Mouse (Mus musculus): ENCODE measurements at regions not wholly inside any gene's neighbourhood (a gene's known extent, or its start where the extent isn't known, plus 50 kb on each side); places are given as distances from the start of the nearest gene placed in this dataset.

DNA sequence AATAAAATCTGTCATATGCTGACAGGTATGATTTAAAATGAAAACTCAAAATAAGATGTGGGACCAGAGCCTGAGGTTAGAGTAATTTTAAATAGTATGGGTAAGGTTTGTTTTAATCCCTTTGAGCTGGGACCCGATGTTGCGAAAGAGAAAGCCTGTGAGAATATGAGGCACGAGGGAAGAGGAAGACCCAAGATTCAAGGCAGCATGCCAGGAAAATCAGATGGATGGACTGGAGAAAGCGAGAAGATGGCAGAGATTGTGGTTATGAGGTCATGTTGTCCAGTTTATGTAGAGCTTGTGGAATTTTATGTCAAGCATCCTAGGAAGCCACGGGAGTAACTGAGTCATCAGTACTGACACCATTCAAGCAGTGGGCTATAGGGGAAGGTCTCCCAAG is 377.2 kb upstream of the Jag1 start:
- no peaks in the 10 kb centered on the region for H3K9me3 ChIP-seq (replicated peaks)
- no peak overlapping the region for H3K27ac ChIP-seq (replicated peaks)
- 85% methylated on average over 5 of the region's 5 CpGs for WGBS
- H3K4me1 ChIP-seq, result no peaks in the 10 kb centered on the region
- DNase-seq (ENCODE audit: low spot score), result no peak
- H3K4me3 ChIP-seq, result no peak overlapping the region
- H3K36me3 ChIP-seq, result no peaks in the 10 kb centered on the region
- no peaks in the 10 kb centered on the region for H3K27me3 ChIP-seq (ENCODE audit: low read depth, poor library complexity, severe bottlenecking)

DNA sequence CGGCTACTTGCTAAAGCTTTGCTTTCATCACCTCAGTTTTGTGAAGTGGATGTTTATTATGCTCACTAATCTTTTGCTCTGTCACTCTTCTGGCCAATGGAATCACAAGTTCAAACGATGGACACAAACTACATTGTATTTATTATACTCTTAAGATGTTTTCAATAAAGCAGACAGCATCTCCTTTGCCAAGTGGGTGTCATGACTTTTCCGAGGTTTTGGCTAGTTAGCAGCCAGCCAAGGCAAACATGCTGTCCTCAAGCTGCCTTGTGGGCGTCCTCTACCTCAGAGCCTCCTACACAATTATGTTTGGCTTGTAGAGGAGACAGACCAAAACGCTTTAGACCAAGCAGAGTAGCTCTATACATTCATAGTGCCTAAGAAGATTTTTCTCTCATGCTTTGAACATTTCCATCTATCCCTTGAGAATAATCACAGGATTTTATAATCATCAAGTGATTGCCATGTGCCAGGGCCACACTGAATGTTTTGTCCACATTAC is 372.8 kb upstream of the Jag1 start:
- DNase-seq (ENCODE audit: low spot score), result no peak

DNA sequence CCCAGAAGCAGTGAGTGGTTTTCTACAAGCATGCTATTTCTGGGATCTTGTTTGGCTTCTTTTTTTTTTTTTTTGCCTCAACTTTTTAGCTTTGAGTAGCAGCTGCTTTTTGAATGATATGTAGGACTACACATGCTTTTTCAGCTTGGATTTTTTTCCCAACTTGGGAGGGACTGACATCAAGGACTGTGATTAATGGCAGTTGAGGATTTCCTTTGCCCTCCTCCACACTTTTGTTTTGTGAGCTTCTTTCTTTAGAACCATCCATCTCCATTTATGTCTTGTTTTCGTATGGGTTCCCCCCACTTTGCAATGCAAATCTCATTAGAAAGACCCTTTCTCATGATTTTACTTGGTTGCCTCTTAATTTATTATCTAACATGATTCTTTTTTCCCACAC is 352.3 kb upstream of the Jag1 start:
- Histone ChIP-seq H3K9me3 (replicated peaks) (no peaks in the 10 kb centered on the region), H3K36me3 (no peaks in the 10 kb centered on the region), H3K27me3 (ENCODE audit: low read depth, poor library complexity, severe bottlenecking) (no peaks in the 10 kb centered on the region), H3K27ac (replicated peaks) (no peak overlapping the region), H3K4me3 (no peak overlapping the region), H3K4me1 (no peaks in the 10 kb centered on the region)
- 57% methylated on average over 1 of the region's 1 CpGs for WGBS
- no peak for DNase-seq (ENCODE audit: low spot score)

More for the DNA sequence above, 372.8 kb upstream of the Jag1 start:
- WGBS, result 83% methylated on average over 5 of the region's 5 CpGs
- Histone ChIP-seq H3K4me3 (no peak overlapping the region), H3K9me3 (replicated peaks) (no peaks in the 10 kb centered on the region), H3K27me3 (ENCODE audit: low read depth, poor library complexity, severe bottlenecking) (no peaks in the 10 kb centered on the region), H3K27ac (replicated peaks) (no peak overlapping the region), H3K36me3 (no peaks in the 10 kb centered on the region), H3K4me1 (no peaks in the 10 kb centered on the region)

DNA sequence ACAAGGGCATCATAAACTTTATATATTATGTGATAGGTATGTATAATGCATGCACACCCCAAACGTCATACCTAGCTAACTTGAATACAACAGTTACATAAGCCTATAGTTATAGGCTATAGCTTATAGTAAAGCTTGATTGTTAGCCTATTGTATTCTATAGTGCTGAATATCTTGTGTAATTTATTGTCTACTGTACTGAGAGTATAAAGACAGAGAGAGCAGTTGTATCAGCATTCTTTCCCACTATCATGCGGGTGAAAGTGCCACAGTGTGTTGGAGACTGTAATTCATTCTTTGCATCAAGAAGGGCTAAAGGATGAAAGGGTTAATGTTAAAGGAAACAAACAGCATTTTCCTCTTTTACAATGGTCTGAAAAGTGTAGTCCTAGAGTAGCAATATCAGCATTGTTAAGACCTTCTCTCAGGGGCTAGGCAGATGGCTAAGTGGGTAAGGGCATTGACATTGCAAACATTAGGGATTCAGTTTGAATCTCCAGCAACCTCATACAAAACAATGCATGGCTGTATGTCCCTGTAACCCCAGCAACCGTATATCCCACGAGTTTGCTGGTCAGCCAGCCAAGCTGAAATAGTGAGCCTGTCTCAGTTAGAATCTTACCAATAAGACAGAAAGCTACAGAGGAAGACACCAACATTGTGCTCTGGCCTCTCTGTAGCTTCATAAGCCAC is 340.8 kb upstream of the Jag1 start:
- no peaks in the 10 kb centered on the region for H3K9me3 ChIP-seq (replicated peaks)
- H3K36me3 ChIP-seq, result no peaks in the 10 kb centered on the region
- H3K27me3 ChIP-seq (ENCODE audit: low read depth, poor library complexity, severe bottlenecking), result no peaks in the 10 kb centered on the region
- peak; percentile 18 for DNase-seq (ENCODE audit: low spot score)
- peak overlapping the region; percentile 55; the same call in 1 of the 2 replicates for H3K27ac ChIP-seq (replicated peaks)
- no peak overlapping the region for H3K4me3 ChIP-seq
- 47% methylated on average over 4 of the region's 4 CpGs for WGBS
- H3K4me1 ChIP-seq, result peaks cover 17% of the 10 kb centered on the region

DNA sequence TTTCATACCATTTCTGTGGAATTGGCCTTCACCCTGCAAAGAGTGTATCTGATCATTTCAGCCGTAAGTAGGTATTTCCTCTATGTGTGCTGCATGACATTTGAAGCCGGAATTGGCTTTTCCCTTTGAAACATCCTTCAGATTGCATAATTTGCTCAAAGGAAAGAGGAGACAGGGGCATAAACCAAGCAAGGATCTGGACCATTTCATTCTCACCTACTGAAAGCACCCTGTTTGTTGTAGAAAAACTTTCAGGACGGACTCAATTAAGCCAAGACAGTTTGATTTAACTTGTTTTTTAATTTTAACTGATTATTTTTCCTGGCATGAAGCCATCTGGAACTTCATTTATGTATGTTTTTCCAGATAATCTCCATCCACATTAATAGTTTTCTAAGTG is 340.0 kb upstream of the Jag1 start:
- Histone ChIP-seq H3K4me1 (peaks cover 17% of the 10 kb centered on the region), H3K4me3 (no peak overlapping the region), H3K27me3 (ENCODE audit: low read depth, poor library complexity, severe bottlenecking) (no peaks in the 10 kb centered on the region), H3K36me3 (no peaks in the 10 kb centered on the region), H3K27ac (replicated peaks) (no peak overlapping the region), H3K9me3 (replicated peaks) (no peaks in the 10 kb centered on the region)
- WGBS, result 85% methylated on average over 3 of the region's 3 CpGs
- no peak for DNase-seq (ENCODE audit: low spot score)

DNA sequence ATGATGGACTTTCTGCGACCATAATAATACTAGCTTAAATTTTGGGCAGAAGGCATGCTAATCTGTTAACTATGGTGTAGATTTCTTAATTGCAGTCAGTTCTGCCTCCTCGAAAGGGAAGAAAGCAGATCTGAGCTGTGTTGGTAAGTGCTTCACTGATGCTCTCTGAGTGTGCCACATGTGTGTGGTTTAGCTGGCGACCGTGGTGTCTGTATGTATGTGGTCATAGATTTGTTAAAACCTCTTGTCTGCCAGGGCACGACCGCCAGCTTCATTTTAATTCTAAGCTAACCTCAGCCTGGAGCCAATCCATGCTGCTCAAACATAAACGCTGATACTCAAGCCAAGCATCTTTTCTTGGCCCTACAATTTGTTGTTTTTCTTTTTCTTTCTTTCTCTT is 330.5 kb upstream of the Jag1 start:
- H3K36me3 ChIP-seq, result no peaks in the 10 kb centered on the region
- WGBS, result 91% methylated on average over 7 of the region's 7 CpGs
- H3K27me3 ChIP-seq (ENCODE audit: low read depth, poor library complexity, severe bottlenecking), result no peaks in the 10 kb centered on the region
- no peak overlapping the region for H3K4me3 ChIP-seq
- no peak overlapping the region for H3K27ac ChIP-seq (replicated peaks)
- no peak for DNase-seq (ENCODE audit: low spot score)
- H3K9me3 ChIP-seq (replicated peaks), result no peaks in the 10 kb centered on the region
- H3K4me1 ChIP-seq, result no peaks in the 10 kb centered on the region

DNA sequence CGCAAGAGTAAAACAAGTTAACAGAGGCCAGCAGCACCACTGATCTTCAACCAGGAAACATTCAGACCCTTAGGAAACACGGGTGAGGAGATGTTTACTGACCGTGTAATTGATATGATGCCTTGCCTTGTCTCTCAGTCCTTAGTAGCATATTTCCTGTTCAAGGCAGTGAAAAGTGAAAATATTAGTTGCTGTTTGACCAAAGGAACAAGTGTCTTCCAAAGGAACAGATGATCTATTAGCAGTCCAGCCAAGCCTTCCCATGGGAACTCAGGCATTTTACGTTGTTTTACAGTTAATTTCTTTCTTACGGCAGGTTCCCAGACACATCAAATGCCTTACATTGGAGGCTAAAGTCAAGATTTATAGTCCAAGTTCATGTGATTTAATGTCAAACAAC is 321.3 kb upstream of the Jag1 start:
- Histone ChIP-seq H3K27me3 (ENCODE audit: low read depth, poor library complexity, severe bottlenecking) (no peaks in the 10 kb centered on the region), H3K27ac (replicated peaks) (no peak overlapping the region), H3K4me1 (peaks cover 6% of the 10 kb centered on the region), H3K36me3 (no peaks in the 10 kb centered on the region), H3K4me3 (no peak overlapping the region), H3K9me3 (replicated peaks) (no peaks in the 10 kb centered on the region)
- no peak for DNase-seq (ENCODE audit: low spot score)
- 92% methylated on average over 5 of the region's 5 CpGs for WGBS

DNA sequence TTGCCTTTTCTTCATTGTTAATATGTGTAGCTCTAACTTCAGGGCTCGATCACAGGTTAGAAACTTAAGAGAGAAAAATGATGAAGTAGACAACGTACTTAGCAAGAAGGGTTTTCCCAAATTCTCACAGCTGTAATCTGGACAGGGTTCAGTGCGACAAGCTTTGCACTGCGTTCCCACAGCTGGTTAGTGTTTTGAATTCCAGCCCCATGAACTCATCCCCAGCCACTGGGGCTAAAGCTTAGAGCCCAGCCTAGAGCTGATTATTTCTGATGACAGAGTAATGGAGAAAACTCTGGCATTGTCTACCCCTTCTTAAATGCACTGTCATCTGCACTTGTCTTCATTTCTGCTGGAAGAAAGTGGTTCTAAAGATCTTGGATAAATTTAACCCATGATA is 319.7 kb upstream of the Jag1 start:
- no peak for DNase-seq (ENCODE audit: low spot score)
- H3K4me3 ChIP-seq, result no peak overlapping the region
- H3K4me1 ChIP-seq, result peaks cover 10% of the 10 kb centered on the region
- H3K27ac ChIP-seq (replicated peaks), result no peak overlapping the region
- H3K9me3 ChIP-seq (replicated peaks), result no peaks in the 10 kb centered on the region
- no peaks in the 10 kb centered on the region for H3K27me3 ChIP-seq (ENCODE audit: low read depth, poor library complexity, severe bottlenecking)
- no peaks in the 10 kb centered on the region for H3K36me3 ChIP-seq
- 77% methylated on average over 4 of the region's 4 CpGs for WGBS

DNA sequence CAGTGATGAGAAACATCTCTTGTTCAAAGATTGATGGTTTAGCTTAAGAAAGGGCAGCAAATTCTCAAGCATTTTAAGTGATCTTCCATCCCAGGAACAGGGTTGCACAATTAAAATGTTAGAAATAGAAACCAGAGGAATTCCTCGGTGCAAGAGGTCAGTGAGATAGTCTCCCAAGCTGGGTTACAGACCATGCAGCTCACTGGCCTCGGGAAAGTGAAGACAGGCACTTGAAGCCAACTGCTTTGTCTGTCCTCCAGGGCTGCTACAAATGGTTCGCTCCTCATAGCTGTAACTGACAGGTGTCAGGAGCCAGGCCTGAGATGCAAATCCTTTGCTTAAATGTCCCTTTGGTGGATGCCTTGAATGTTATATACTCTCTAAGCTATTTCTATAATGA is 306.2 kb upstream of the Jag1 start:
- Histone ChIP-seq H3K36me3 (no peaks in the 10 kb centered on the region), H3K27ac (replicated peaks) (no peak overlapping the region), H3K4me1 (no peaks in the 10 kb centered on the region), H3K4me3 (no peak overlapping the region), H3K9me3 (replicated peaks) (no peaks in the 10 kb centered on the region), H3K27me3 (ENCODE audit: low read depth, poor library complexity, severe bottlenecking) (no peaks in the 10 kb centered on the region)
- WGBS, result 81% methylated on average over 3 of the region's 3 CpGs
- DNase-seq (ENCODE audit: low spot score), result no peak

DNA sequence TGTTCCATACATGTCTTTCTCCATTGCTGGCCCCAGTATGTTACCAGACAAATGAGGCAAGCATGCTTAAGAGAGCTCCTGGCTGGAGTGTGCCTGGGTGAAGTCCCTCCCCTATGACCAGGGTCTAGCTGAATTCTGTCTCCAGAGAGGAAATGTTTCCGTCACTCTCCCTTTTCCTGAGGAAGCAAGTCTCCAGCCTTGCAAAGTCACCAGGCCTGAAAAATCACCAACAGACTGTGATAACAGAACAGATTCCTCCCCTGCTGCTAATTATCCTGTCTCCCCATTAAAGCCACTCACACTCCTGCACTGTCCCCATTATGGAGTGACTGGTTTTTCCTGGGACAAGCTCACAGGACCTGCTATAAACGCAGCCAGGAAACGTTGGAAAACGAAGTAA is 303.2 kb upstream of the Jag1 start:
- 89% methylated on average over 4 of the region's 4 CpGs for WGBS
- Histone ChIP-seq H3K4me1 (no peaks in the 10 kb centered on the region), H3K27me3 (ENCODE audit: low read depth, poor library complexity, severe bottlenecking) (no peaks in the 10 kb centered on the region), H3K27ac (replicated peaks) (no peak overlapping the region), H3K4me3 (no peak overlapping the region), H3K9me3 (replicated peaks) (no peaks in the 10 kb centered on the region), H3K36me3 (no peaks in the 10 kb centered on the region)
- no peak for DNase-seq (ENCODE audit: low spot score)

DNA sequence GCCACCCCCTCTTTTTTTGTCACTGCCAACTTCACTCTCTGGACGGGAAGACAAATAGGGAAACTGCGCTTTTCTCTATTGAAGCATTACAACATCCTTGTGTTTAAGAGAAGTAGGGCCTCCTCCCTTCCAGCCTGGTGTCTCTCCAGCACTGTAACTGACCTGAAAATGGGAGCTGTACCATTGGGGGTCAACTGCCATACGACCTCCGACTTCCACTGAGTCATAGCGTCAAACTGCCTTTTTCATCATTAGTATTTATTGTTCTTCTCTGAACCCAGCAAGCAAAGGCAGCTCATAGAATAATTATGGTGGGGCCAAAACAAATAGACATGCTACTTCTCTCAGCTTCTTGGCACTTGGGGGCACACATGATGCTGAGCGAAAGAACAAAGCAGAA is 301.2 kb upstream of the Jag1 start:
- H3K4me1 ChIP-seq, result no peaks in the 10 kb centered on the region
- H3K36me3 ChIP-seq, result no peaks in the 10 kb centered on the region
- H3K9me3 ChIP-seq (replicated peaks), result no peaks in the 10 kb centered on the region
- no peak overlapping the region for H3K27ac ChIP-seq (replicated peaks)
- WGBS, result 81% methylated on average over 6 of the region's 6 CpGs
- no peak overlapping the region for H3K4me3 ChIP-seq
- H3K27me3 ChIP-seq (ENCODE audit: low read depth, poor library complexity, severe bottlenecking), result no peaks in the 10 kb centered on the region
- DNase-seq (ENCODE audit: low spot score), result no peak

DNA sequence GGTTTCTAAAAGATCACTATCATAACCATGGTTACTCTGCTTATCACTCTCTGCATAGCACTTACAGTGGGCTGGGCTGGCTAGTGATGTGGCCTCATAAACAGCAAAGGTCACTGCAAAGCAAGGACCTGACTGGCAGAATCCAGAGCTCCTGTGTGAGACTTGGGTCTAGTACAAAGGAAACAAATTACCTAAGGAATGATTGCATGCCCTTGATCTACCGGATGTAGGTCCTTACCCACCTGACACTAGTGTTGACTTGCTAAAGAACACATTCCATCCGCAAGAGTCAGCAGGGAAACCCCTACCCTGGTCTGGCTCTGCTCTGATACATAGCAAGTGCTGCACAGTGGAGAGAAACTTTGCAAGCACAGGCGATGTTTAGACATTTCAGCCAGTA is 297.0 kb upstream of the Jag1 start:
- no peaks in the 10 kb centered on the region for H3K27me3 ChIP-seq (ENCODE audit: low read depth, poor library complexity, severe bottlenecking)
- no peak overlapping the region for H3K27ac ChIP-seq (replicated peaks)
- WGBS, result 79% methylated on average over 3 of the region's 3 CpGs
- no peaks in the 10 kb centered on the region for H3K4me1 ChIP-seq
- H3K36me3 ChIP-seq, result no peaks in the 10 kb centered on the region
- DNase-seq (ENCODE audit: low spot score), result no peak
- no peaks in the 10 kb centered on the region for H3K9me3 ChIP-seq (replicated peaks)
- H3K4me3 ChIP-seq, result no peak overlapping the region

DNA sequence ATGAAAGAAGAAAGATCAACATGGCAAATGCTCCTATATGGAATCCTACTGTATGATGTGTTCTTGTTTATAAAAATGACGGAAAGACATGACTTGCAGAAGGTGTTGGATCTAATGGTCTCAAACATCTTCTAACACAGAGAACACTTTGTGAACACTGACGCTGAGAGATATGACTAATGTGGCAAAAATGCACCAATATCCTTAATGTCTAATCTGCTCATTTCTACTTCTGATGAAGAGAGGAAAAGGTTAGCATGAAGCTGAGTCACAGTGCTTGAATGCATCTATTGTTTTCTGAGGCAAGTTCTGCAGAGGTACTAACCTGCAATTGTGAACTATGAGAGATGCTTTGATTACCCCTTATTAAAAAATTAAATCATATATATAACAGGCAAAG is 293.2 kb upstream of the Jag1 start:
- no peaks in the 10 kb centered on the region for H3K27me3 ChIP-seq (ENCODE audit: low read depth, poor library complexity, severe bottlenecking)
- H3K36me3 ChIP-seq, result no peaks in the 10 kb centered on the region
- H3K4me1 ChIP-seq, result no peaks in the 10 kb centered on the region
- no peaks in the 10 kb centered on the region for H3K9me3 ChIP-seq (replicated peaks)
- H3K4me3 ChIP-seq, result no peak overlapping the region
- 94% methylated on average over 2 of the region's 2 CpGs for whole genome bisulfite sequencing
- no peak overlapping the region for H3K27ac ChIP-seq (replicated peaks)
- no peak for DNase-seq (ENCODE audit: low spot score)

DNA sequence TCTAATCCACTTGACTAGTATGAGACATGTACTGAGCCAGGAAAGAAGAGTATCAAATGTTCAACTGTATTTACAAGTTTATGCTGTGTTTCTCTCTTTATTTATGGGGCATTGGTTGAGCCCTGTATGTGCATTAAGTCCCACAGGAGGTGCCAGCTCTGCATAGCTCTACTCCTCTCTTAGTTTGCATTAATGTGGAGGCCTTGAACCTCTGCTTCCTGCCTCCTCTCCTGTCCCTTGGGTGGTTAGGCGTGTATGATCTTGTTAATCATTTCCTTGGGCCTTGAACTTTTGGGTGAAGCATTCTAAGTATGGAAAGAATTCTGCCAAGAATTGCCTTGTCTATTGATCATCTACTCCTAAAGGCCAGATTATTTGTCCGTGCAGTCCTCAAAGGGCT is 291.9 kb upstream of the Jag1 start:
- DNase-seq (ENCODE audit: low spot score), result no peak
- WGBS, result 83% methylated on average over 2 of the region's 2 CpGs

More for the DNA sequence above, 291.9 kb upstream of the Jag1 start:
- Histone ChIP-seq H3K4me3 (no peak overlapping the region), H3K27me3 (ENCODE audit: low read depth, poor library complexity, severe bottlenecking) (no peaks in the 10 kb centered on the region), H3K9me3 (replicated peaks) (no peaks in the 10 kb centered on the region), H3K36me3 (no peaks in the 10 kb centered on the region), H3K27ac (replicated peaks) (no peak overlapping the region), H3K4me1 (no peaks in the 10 kb centered on the region)
